14 mouse cellular contexts compared by ENCODE assay signal in genomic region chr5:53937187-53937586, GRCm38 (mm10).
DNase-seq lines count a peak whose midpoint lies in the region; ATAC-seq lines count a peak whose summit lies in the region.
"Had no signal": no experiment of that assay in that cellular context is flagged by ENCODE, and none has a peak within 500 bp of the region (broad histone marks: within the 10 kb centered on the region; RNA-seq: fewer than 3 reads in every experiment).

No protein-coding gene starts in this region.

- no peaks in the 10 kb centered on the region for H3K36me3 ChIP-seq in liver, embryonic 11.5 days (ENCODE audit: control insufficient read depth, insufficient read depth, low read length)
- H3K36me3 ChIP-seq: hindbrain, embryonic 13.5 days; midbrain, embryonic 13.5 days; neural tube, embryonic 15.5 days had no signal

- no peak overlapping the region for H3K9ac ChIP-seq in liver, embryonic 11.5 days (ENCODE audit: low read depth, low read length)
- H3K9ac ChIP-seq: hindbrain, embryonic 13.5 days; midbrain, embryonic 13.5 days; neural tube, embryonic 15.5 days had no signal

- H3K9me3 ChIP-seq in liver, embryonic 11.5 days (ENCODE audit: control insufficient read depth, low read length), result no peaks in the 10 kb centered on the region
- H3K9me3 ChIP-seq: hindbrain, embryonic 13.5 days; midbrain, embryonic 13.5 days; neural tube, embryonic 15.5 days had no signal

- peak; percentile 51; the same call in 1 of the 2 replicates for ATAC-seq in liver, embryonic 11.5 days (replicated peaks; ENCODE audit: low FRiP score)
- ATAC-seq: midbrain, embryonic 13.5 days had no signal

- H3K4me2 ChIP-seq in liver, embryonic 11.5 days, result no peak overlapping the region
- H3K4me2 ChIP-seq: hindbrain, embryonic 13.5 days; midbrain, embryonic 13.5 days; neural tube, embryonic 15.5 days had no signal

- no peak overlapping the region for H3K27ac ChIP-seq in liver, embryonic 11.5 days (ENCODE audit: low read depth, low read length)
- H3K27ac ChIP-seq: hindbrain, embryonic 13.5 days; midbrain, embryonic 13.5 days; neural tube, embryonic 15.5 days; stomach, postnatal 0 days had no signal

- no peak overlapping the region for H3K4me3 ChIP-seq in liver, embryonic 11.5 days (ENCODE audit: low read depth, low read length)
- H3K4me3 ChIP-seq: hindbrain, embryonic 13.5 days; midbrain, embryonic 13.5 days; neural tube, embryonic 15.5 days had no signal

- no peaks in the 10 kb centered on the region for H3K27me3 ChIP-seq in liver, embryonic 11.5 days (replicated peaks; ENCODE audit: control insufficient read depth, insufficient read depth, low read length)
- H3K27me3 ChIP-seq: hindbrain, embryonic 13.5 days; midbrain, embryonic 13.5 days; neural tube, embryonic 15.5 days had no signal

- WGBS in liver, embryonic 11.5 days, result 73% methylated on average over 4 of the region's 4 CpGs

- H3K4me1 ChIP-seq in liver, embryonic 11.5 days (replicated peaks; ENCODE audit: control insufficient read depth, insufficient read depth, low read length), result no peaks in the 10 kb centered on the region
- H3K4me1 ChIP-seq: hindbrain, embryonic 13.5 days; midbrain, embryonic 13.5 days; neural tube, embryonic 15.5 days had no signal

- peak; percentile 72 for DNase-seq in gastrocnemius, adult 18-20 months (ENCODE audit: low spot score)
- DNase-seq in gastrocnemius, postnatal 4 days (ENCODE audit: low spot score in 2 of 2), result no peak
- DNase-seq in adipocyte (ENCODE audit: low spot score), result peak; percentile 93
- no peak for DNase-seq in liver, embryonic 11.5 days (ENCODE audit: low spot score)
- peak; percentile 78 for DNase-seq in lung, postnatal 25 days (ENCODE audit: low spot score)
- no peak for DNase-seq in layer of hippocampus, postnatal 25 days (ENCODE audit: extremely low spot score in 1 of 2, low spot score in 1 of 2)
- no peak for DNase-seq in thymus, postnatal 36 days
- no peak for DNase-seq in embryo, embryonic 9.5 days (ENCODE audit: extremely low spot score)
- DNase-seq: gastrocnemius, postnatal 10 days; kidney, adult 2 months had no signal

Comparison
In these comparisons a context has a peak if more than half of its experiments do, and no peak if none do; other contexts are left out.
1. DNase-seq: peak in gastrocnemius, adult 18-20 months (single experiment), adipocyte (single experiment) and lung, postnatal 25 days (single experiment); none in gastrocnemius, postnatal 4 days (0 of 2), liver, embryonic 11.5 days (single experiment), layer of hippocampus, postnatal 25 days (0 of 2), thymus, postnatal 36 days (0 of 2) and embryo, embryonic 9.5 days (single experiment).